Mouse (Mus musculus) lung, postnatal 0 days (tissue): ENCODE measurements at regions not wholly inside any gene's neighbourhood (a gene's known extent, or its start where the extent isn't known, plus 50 kb on each side); places are given as distances from the start of the nearest gene placed in this dataset.

ENCODE experiments used
- ATAC-seq: fragments of 200-750 bp; cut with Nextera tagmentation; 2 replicates; pipeline ENCODE4 v1.8.0; 2017; ENCODE audit warnings: moderate library complexity
- DNase-seq: peaks from one replicate; pipeline ENCODE4 v3.0.0-alpha.2; 2016; ENCODE audit warnings: low spot score
- H3K27ac ChIP-seq: fragments of 300-500 bp; sonication (generic); 2 replicates; pipeline ENCODE4 v1.5.1; 2014; ENCODE audit warnings: antibody characterized with exemption, mild to moderate bottlenecking, low read length, mixed read lengths
- H3K27me3 ChIP-seq: fragments of 300-500 bp; sonication (generic); replicated peaks from 2 replicates; pipeline ENCODE4 v1.6.1; 2014; ENCODE audit warnings: low read length, mixed read lengths; ENCODE audit not compliant: insufficient read depth
- H3K36me3 ChIP-seq: fragments of 300-500 bp; sonication (generic); 2 replicates; pipeline ENCODE4 v1.6.1; 2014; ENCODE audit warnings: low read length, mixed read lengths; ENCODE audit not compliant: insufficient read depth
- H3K4me1 ChIP-seq: fragments of 300-500 bp; sonication (generic); 2 replicates; pipeline ENCODE4 v1.6.1; 2014; ENCODE audit warnings: antibody characterized with exemption, low read depth, low read length, mixed read lengths; ENCODE audit not compliant: insufficient read depth
- H3K4me2 ChIP-seq: fragments of 300-500 bp; sonication (generic); replicated peaks from 2 replicates; pipeline ENCODE4 v1.6.1; 2014; ENCODE audit warnings: low read depth, mild to moderate bottlenecking, low read length, moderate library complexity, mixed read lengths
- H3K4me3 ChIP-seq: fragments of 300-500 bp; sonication (generic); 2 replicates; pipeline ENCODE4 v1.5.1; 2014; ENCODE audit warnings: low read depth, low read length
- H3K9ac ChIP-seq: fragments of 300-500 bp; sonication (generic); replicated peaks from 2 replicates; pipeline ENCODE4 v1.6.1; 2014; ENCODE audit warnings: low read depth, mild to moderate bottlenecking
- H3K9me3 ChIP-seq: fragments of 300-500 bp; sonication (generic); 2 replicates; pipeline ENCODE4 v1.6.1; 2016; ENCODE audit warnings: low read length, mixed read lengths
- CTCF ChIP-seq: IDR thresholded peaks from 2 replicates; pipeline ENCODE4 v1.5.1; 2016; ENCODE audit warnings: antibody characterized with exemption, mild to moderate bottlenecking
- EP300 ChIP-seq: IDR thresholded peaks from 2 replicates; pipeline ENCODE4 v1.6.1; 2016; ENCODE audit warnings: antibody characterized with exemption, mild to moderate bottlenecking, control low read depth
- WGBS: fragments of 180-500 bp; shearing (Covaris S2); extraction: QIAGEN DNeasy Blood & Tissue Kit; methylation state at CpG from one replicate; pipeline ENCODE4 v1.1.7; 2014; 5-methylcytosine and 5-hydroxymethylcytosine counted together

DNA sequence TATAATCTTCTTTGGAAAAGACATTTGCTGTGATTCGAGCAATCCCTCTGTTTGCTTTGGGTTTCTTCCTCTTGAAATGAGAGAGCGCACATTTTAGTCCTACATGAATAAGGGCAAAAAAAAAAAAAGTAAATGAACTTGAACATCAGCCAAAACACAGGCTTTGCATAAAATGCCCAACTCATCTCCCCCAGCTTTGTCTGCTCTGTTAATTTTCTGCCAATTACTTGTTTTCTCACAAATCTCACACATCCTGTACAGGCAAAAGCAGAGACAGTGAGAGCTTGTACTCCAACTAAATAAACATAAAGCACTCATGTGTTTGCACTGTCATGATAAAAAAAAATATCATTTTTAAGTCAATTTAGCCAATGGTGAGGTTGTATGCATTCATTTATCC, 121.4 kb upstream of the Trpm3 start:
- no peaks in the 10 kb centered on the region for H3K36me3 ChIP-seq
- H3K4me3 ChIP-seq = no peak overlapping the region
- H3K9me3 ChIP-seq = no peaks in the 10 kb centered on the region
- DNase-seq = no peak
- no peak overlapping the region for H3K27ac ChIP-seq
- H3K4me2 ChIP-seq = no peak overlapping the region
- H3K4me1 ChIP-seq = no peaks in the 10 kb centered on the region
- 65% methylated on average over 2 of the region's 2 CpGs for WGBS
- ATAC-seq = no peak
- no peaks in the 10 kb centered on the region for H3K27me3 ChIP-seq
- TF ChIP-seq EP300 (no peak), CTCF (no peak)
- no peak overlapping the region for H3K9ac ChIP-seq

DNA sequence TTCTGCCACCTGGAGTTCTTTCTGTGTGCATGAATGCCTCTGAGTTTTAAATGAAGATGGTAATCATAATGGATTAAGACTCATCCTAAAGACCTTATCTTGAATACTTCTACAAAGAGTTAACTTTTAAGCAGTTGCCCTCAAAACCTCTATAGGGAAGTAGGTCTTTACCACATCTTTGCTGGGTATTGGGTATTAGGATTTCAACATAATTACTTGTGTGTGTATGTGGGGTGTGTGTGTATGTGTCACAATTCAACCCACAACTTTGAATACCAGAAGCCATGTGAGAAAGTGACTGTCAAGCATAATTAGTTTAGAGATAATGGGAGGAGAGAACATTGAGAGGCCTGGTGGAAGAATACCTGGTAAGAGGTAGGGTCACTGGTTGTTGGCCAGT, 111.3 kb upstream of the Trpm3 start:
- Histone ChIP-seq H3K4me1 (no peaks in the 10 kb centered on the region), H3K4me2 (no peak overlapping the region), H3K9me3 (no peaks in the 10 kb centered on the region), H3K27me3 (no peaks in the 10 kb centered on the region), H3K4me3 (no peak overlapping the region), H3K9ac (no peak overlapping the region), H3K27ac (no peak overlapping the region), H3K36me3 (no peaks in the 10 kb centered on the region)
- DNase-seq (no peak), ATAC-seq (no peak)
- TF ChIP-seq EP300 (no peak), CTCF (no peak)

DNA sequence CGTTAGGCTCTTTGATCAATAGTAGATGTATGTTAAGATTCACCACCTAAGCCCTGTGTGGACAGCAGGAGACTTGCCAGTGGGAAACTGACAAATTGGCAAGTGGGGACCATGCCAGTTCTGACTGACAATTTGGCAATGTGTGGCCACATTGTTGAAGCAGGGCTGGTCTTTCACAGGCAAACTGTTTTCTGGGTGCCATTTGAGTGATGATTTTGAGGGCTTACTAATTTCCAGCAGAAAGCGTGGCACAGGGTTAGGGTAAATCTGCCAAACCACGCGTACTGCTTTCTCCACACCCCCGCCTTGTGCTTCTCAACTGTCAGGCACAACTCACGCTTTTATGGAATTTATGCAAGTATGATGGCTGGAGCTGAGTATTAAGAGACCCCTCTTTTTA, 91.2 kb upstream of the Trpm3 start:
- ATAC-seq = no peak
- no peak for DNase-seq
- no peaks in the 10 kb centered on the region for H3K4me1 ChIP-seq
- no peak overlapping the region for H3K4me3 ChIP-seq
- no peak overlapping the region for H3K4me2 ChIP-seq
- no peak overlapping the region for H3K9ac ChIP-seq
- no peaks in the 10 kb centered on the region for H3K36me3 ChIP-seq
- TF ChIP-seq EP300 = no peak
- TF ChIP-seq CTCF = no peak
- H3K9me3 ChIP-seq = no peaks in the 10 kb centered on the region
- H3K27me3 ChIP-seq = no peaks in the 10 kb centered on the region
- no peak overlapping the region for H3K27ac ChIP-seq
- 67% methylated on average over 6 of the region's 6 CpGs for WGBS

DNA sequence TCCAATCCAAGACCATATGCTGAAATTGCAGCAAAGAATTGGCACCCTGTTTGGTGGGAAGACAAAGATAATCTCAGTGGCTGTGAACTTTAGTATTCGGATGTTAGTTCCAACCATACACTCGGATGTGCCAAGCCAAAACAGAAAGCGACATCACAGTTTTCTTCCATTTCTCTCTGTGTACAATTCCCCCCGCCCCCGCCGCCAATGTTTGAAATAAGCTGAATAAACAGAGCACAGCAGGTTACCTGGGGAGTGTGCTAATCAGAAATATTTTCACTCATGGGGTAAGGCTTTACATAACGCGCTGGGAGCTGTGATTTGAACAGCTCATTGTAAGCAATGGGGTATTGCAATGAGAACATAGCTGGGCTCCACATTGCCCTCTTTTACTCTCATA, 72.5 kb upstream of the Trpm3 start:
- 56% methylated on average over 8 of the region's 8 CpGs for WGBS
- TF ChIP-seq EP300 (no peak), CTCF (no peak)
- Histone ChIP-seq H3K4me1 (no peaks in the 10 kb centered on the region), H3K4me2 (no peak overlapping the region), H3K9me3 (no peaks in the 10 kb centered on the region), H3K27me3 (no peaks in the 10 kb centered on the region), H3K9ac (no peak overlapping the region), H3K4me3 (no peak overlapping the region), H3K27ac (no peak overlapping the region), H3K36me3 (no peaks in the 10 kb centered on the region)
- ATAC-seq (no peak), DNase-seq (no peak)

DNA sequence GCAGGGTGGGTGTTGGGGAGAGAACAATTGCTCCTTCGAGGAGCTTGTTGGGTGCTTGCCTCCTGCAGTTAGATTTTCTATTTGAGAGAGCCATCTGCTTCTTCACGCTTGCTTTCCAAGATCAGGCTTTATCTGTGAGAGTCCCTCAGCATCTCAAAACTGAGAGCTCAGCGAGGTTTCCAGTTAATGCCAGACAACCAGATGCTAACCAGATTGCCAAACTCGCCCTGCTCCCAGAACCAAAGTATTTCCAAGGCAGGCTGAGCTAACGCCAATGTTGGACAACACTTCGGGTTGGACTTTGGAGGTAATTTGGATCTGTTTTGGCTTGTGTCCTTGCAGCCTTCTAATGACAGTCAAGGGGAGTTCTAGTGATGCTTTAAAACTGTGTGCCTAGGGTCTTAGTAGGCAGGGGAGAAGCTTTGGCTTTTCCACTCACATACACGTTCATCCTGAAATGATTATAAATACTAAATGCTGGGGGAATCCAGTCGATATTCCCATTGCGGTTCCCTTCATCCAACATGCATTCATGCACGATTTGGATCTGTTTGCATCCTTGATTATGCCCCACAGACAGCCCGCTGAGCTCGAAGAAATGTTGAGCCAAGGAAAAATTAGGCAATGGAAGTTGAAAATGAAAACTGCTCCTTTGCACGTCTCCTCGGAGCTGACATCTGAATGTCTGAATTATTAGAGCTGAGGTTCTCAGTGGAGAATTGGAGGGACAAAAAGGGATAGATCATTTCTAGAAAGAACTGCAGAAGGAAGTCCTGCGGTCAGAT, 68.4 kb upstream of the Trpm3 start:
- DNase-seq (no peak), ATAC-seq (no peak)
- no peaks in the 10 kb centered on the region for H3K36me3 ChIP-seq
- no peak overlapping the region for H3K9ac ChIP-seq
- no peak for TF ChIP-seq CTCF
- H3K27ac ChIP-seq = no peak overlapping the region
- H3K9me3 ChIP-seq = no peaks in the 10 kb centered on the region
- no peaks in the 10 kb centered on the region for H3K27me3 ChIP-seq
- no peak overlapping the region for H3K4me2 ChIP-seq
- no peaks in the 10 kb centered on the region for H3K4me1 ChIP-seq
- H3K4me3 ChIP-seq = no peak overlapping the region
- WGBS = 77% methylated on average over 15 of the region's 15 CpGs

DNA sequence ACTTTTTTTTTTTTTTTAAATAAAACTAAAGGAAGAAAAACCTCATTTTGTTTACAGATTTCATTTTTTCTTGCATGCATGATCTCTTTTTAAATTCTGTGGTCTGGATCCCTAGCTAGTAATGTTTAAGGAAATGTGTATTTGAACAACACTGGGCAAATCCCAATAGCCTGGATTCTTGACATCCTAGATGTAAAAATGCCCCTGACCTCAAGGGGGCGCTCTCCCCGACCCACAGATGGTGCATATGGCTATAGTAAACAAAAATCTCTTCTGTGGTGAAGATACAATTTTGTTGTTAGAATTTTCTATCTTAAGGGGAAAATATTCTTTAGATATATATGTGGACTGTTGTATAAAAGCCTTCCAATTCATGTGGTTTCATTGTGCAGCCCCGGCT, 67.1 kb upstream of the Trpm3 start:
- WGBS = 30% methylated on average over 3 of the region's 3 CpGs

DNA sequence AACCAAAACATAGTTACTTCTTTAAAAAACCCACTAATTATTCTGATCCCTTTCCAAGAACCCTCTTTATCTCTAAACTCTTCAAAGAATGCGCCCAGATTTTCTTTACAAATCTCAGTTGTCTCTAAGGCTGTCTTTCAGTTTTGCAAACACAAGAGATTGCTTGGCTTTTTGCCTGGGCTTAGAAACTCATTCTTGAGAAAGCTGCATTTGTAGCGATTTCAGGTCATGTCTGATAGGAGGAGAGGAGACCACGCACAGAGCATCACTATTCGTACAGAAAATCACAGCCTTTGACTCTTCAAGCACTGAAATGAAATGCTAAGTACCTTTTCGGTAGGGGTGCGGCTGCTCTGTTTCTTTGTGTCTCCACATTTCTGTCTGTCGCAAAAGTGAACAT, 64.8 kb upstream of the Trpm3 start:
- TF ChIP-seq EP300 (no peak), CTCF (no peak)
- ATAC-seq = no peak

More for the DNA sequence above, 67.1 kb upstream of the Trpm3 start:
- DNase-seq (no peak), ATAC-seq (no peak)
- TF ChIP-seq CTCF (peak; percentile 21; the same call in 1 of the 2 replicates), EP300 (no peak)
- Histone ChIP-seq H3K36me3 (no peaks in the 10 kb centered on the region), H3K4me1 (no peaks in the 10 kb centered on the region), H3K9me3 (no peaks in the 10 kb centered on the region), H3K9ac (no peak overlapping the region), H3K27ac (no peak overlapping the region), H3K4me2 (no peak overlapping the region), H3K27me3 (no peaks in the 10 kb centered on the region), H3K4me3 (no peak overlapping the region)

More for the DNA sequence above, 64.8 kb upstream of the Trpm3 start:
- no peak overlapping the region for H3K4me3 ChIP-seq
- no peaks in the 10 kb centered on the region for H3K36me3 ChIP-seq
- DNase-seq = peak; percentile 54
- H3K27ac ChIP-seq = no peak overlapping the region
- no peaks in the 10 kb centered on the region for H3K27me3 ChIP-seq
- H3K9me3 ChIP-seq = no peaks in the 10 kb centered on the region
- H3K4me2 ChIP-seq = no peak overlapping the region
- H3K9ac ChIP-seq = no peak overlapping the region
- no peaks in the 10 kb centered on the region for H3K4me1 ChIP-seq
- 66% methylated on average over 7 of the region's 7 CpGs for whole genome bisulfite sequencing
